Mouse (Mus musculus): ENCODE results near the gene Lrrc4c. TPM values are rescaled to one million over a fixed set of nuclear protein-coding genes. Genes with fewer than 3 reads are reported as not detected.

Gene Lrrc4c
- polyA plus RNA-seq, 1 experiment from 2014 or later, result 7.6 TPM

GRCm38 (mm10) chr2:97544673-97545071 is 1226.7 kb downstream of the Lrrc4c start:
- H3K4me2 ChIP-seq (replicated peaks; ENCODE audit: low read depth, low read length), result no peak overlapping the region
- no peaks in the 10 kb centered on the region for H3K27me3 ChIP-seq (ENCODE audit: control insufficient read depth, insufficient read depth, low read length)
- H3K27ac ChIP-seq (ENCODE audit: low read length), result no peak overlapping the region
- H3K36me3 ChIP-seq (ENCODE audit: control insufficient read depth, insufficient read depth, low read length), result no peaks in the 10 kb centered on the region
- no peak for ATAC-seq (ENCODE audit: insufficient number of reproducible peaks, insufficient read depth, low FRiP score, low read depth)
- H3K9ac ChIP-seq (replicated peaks; ENCODE audit: low read depth, low read length), result no peak overlapping the region
- H3K4me1 ChIP-seq (ENCODE audit: control insufficient read depth, insufficient read depth, low read length), result no peaks in the 10 kb centered on the region
- no peak overlapping the region for H3K4me3 ChIP-seq (ENCODE audit: low read depth, low read length)
- H3K9me3 ChIP-seq (ENCODE audit: control insufficient read depth, low read depth, low read length), result no peaks in the 10 kb centered on the region

- no peaks in the 10 kb centered on the region for H3K36me3 ChIP-seq (ENCODE audit: control insufficient read depth, insufficient read depth, low read length)
- 78% methylated on average over 1 of the region's 1 CpGs for WGBS
- H3K27me3 ChIP-seq (ENCODE audit: control insufficient read depth, insufficient read depth, low read length), result no peaks in the 10 kb centered on the region
- H3K9ac ChIP-seq (replicated peaks; ENCODE audit: low read depth, low read length), result no peak overlapping the region
- no peak overlapping the region for H3K4me3 ChIP-seq (ENCODE audit: low read depth, low read length)
- H3K27ac ChIP-seq (ENCODE audit: low read length), result no peak overlapping the region
- no peaks in the 10 kb centered on the region for H3K4me1 ChIP-seq (ENCODE audit: control insufficient read depth, insufficient read depth, low read length)
- ATAC-seq (ENCODE audit: insufficient number of reproducible peaks, insufficient read depth, low FRiP score, low read depth), result no peak
- no peak overlapping the region for H3K4me2 ChIP-seq (replicated peaks; ENCODE audit: low read depth, low read length)
- no peaks in the 10 kb centered on the region for H3K9me3 ChIP-seq (ENCODE audit: control insufficient read depth, low read depth, low read length)
These were observed 1228.0 kb downstream of the Lrrc4c start for GRCm38 (mm10) chr2:97545946-97546345.

GRCm38 (mm10) chr2:97564509-97564908 is 1246.5 kb downstream of the Lrrc4c start:
- Histone ChIP-seq H3K9me3 (ENCODE audit: control insufficient read depth, low read depth, low read length) (no peaks in the 10 kb centered on the region), H3K27ac (ENCODE audit: low read length) (no peak overlapping the region), H3K9ac (replicated peaks; ENCODE audit: low read depth, low read length) (no peak overlapping the region), H3K4me3 (ENCODE audit: low read depth, low read length) (no peak overlapping the region), H3K27me3 (ENCODE audit: control insufficient read depth, insufficient read depth, low read length) (no peaks in the 10 kb centered on the region), H3K4me2 (replicated peaks; ENCODE audit: low read depth, low read length) (no peak overlapping the region), H3K36me3 (ENCODE audit: control insufficient read depth, insufficient read depth, low read length) (no peaks in the 10 kb centered on the region), H3K4me1 (ENCODE audit: control insufficient read depth, insufficient read depth, low read length) (no peaks in the 10 kb centered on the region)
- 41% methylated on average over 2 of the region's 2 CpGs for WGBS
- no peak for ATAC-seq (ENCODE audit: insufficient number of reproducible peaks, insufficient read depth, low FRiP score, low read depth)

GRCm38 (mm10) chr2:97568954-97569353 is 1251.0 kb downstream of the Lrrc4c start:
- no peak overlapping the region for H3K4me2 ChIP-seq (replicated peaks; ENCODE audit: low read depth, low read length)
- no peak overlapping the region for H3K27ac ChIP-seq (ENCODE audit: low read length)
- no peaks in the 10 kb centered on the region for H3K9me3 ChIP-seq (ENCODE audit: control insufficient read depth, low read depth, low read length)
- 91% methylated on average over 2 of the region's 2 CpGs for WGBS
- no peaks in the 10 kb centered on the region for H3K27me3 ChIP-seq (ENCODE audit: control insufficient read depth, insufficient read depth, low read length)
- no peak overlapping the region for H3K4me3 ChIP-seq (ENCODE audit: low read depth, low read length)
- no peak for ATAC-seq (ENCODE audit: insufficient number of reproducible peaks, insufficient read depth, low FRiP score, low read depth)
- H3K4me1 ChIP-seq (ENCODE audit: control insufficient read depth, insufficient read depth, low read length), result no peaks in the 10 kb centered on the region
- no peaks in the 10 kb centered on the region for H3K36me3 ChIP-seq (ENCODE audit: control insufficient read depth, insufficient read depth, low read length)
- H3K9ac ChIP-seq (replicated peaks; ENCODE audit: low read depth, low read length), result no peak overlapping the region

- H3K4me1 ChIP-seq (ENCODE audit: control insufficient read depth, insufficient read depth, low read length), result no peaks in the 10 kb centered on the region
- no peaks in the 10 kb centered on the region for H3K9me3 ChIP-seq (ENCODE audit: control insufficient read depth, low read depth, low read length)
- H3K27ac ChIP-seq (ENCODE audit: low read length), result no peak overlapping the region
- H3K9ac ChIP-seq (replicated peaks; ENCODE audit: low read depth, low read length), result no peak overlapping the region
- ATAC-seq (ENCODE audit: insufficient number of reproducible peaks, insufficient read depth, low FRiP score, low read depth), result no peak
- H3K36me3 ChIP-seq (ENCODE audit: control insufficient read depth, insufficient read depth, low read length), result no peaks in the 10 kb centered on the region
- no peak overlapping the region for H3K4me3 ChIP-seq (ENCODE audit: low read depth, low read length)
- no peaks in the 10 kb centered on the region for H3K27me3 ChIP-seq (ENCODE audit: control insufficient read depth, insufficient read depth, low read length)
- H3K4me2 ChIP-seq (replicated peaks; ENCODE audit: low read depth, low read length), result no peak overlapping the region
These were observed 1257.0 kb downstream of the Lrrc4c start for GRCm38 (mm10) chr2:97574921-97575320.

GRCm38 (mm10) chr2:97581132-97581531 is 1263.2 kb downstream of the Lrrc4c start:
- no peak overlapping the region for H3K4me2 ChIP-seq (replicated peaks; ENCODE audit: low read depth, low read length)
- H3K9me3 ChIP-seq (ENCODE audit: control insufficient read depth, low read depth, low read length), result no peaks in the 10 kb centered on the region
- 80% methylated on average over 2 of the region's 2 CpGs for WGBS
- no peak overlapping the region for H3K27ac ChIP-seq (ENCODE audit: low read length)
- H3K4me3 ChIP-seq (ENCODE audit: low read depth, low read length), result no peak overlapping the region
- ATAC-seq (ENCODE audit: insufficient number of reproducible peaks, insufficient read depth, low FRiP score, low read depth), result no peak
- no peak overlapping the region for H3K9ac ChIP-seq (replicated peaks; ENCODE audit: low read depth, low read length)
- no peaks in the 10 kb centered on the region for H3K36me3 ChIP-seq (ENCODE audit: control insufficient read depth, insufficient read depth, low read length)
- no peaks in the 10 kb centered on the region for H3K4me1 ChIP-seq (ENCODE audit: control insufficient read depth, insufficient read depth, low read length)
- H3K27me3 ChIP-seq (ENCODE audit: control insufficient read depth, insufficient read depth, low read length), result no peaks in the 10 kb centered on the region

GRCm38 (mm10) chr2:97586322-97586721 is 1268.4 kb downstream of the Lrrc4c start:
- no peak overlapping the region for H3K9ac ChIP-seq (replicated peaks; ENCODE audit: low read depth, low read length)
- ATAC-seq (ENCODE audit: insufficient number of reproducible peaks, insufficient read depth, low FRiP score, low read depth), result no peak
- 86% methylated on average over 3 of the region's 3 CpGs for WGBS
- H3K4me2 ChIP-seq (replicated peaks; ENCODE audit: low read depth, low read length), result no peak overlapping the region
- no peaks in the 10 kb centered on the region for H3K27me3 ChIP-seq (ENCODE audit: control insufficient read depth, insufficient read depth, low read length)
- H3K4me3 ChIP-seq (ENCODE audit: low read depth, low read length), result no peak overlapping the region
- no peaks in the 10 kb centered on the region for H3K4me1 ChIP-seq (ENCODE audit: control insufficient read depth, insufficient read depth, low read length)
- no peaks in the 10 kb centered on the region for H3K36me3 ChIP-seq (ENCODE audit: control insufficient read depth, insufficient read depth, low read length)
- H3K27ac ChIP-seq (ENCODE audit: low read length), result no peak overlapping the region
- H3K9me3 ChIP-seq (ENCODE audit: control insufficient read depth, low read depth, low read length), result no peaks in the 10 kb centered on the region

- no peak for ATAC-seq (ENCODE audit: insufficient number of reproducible peaks, insufficient read depth, low FRiP score, low read depth)
- no peaks in the 10 kb centered on the region for H3K27me3 ChIP-seq (ENCODE audit: control insufficient read depth, insufficient read depth, low read length)
- no peak overlapping the region for H3K4me3 ChIP-seq (ENCODE audit: low read depth, low read length)
- no peaks in the 10 kb centered on the region for H3K36me3 ChIP-seq (ENCODE audit: control insufficient read depth, insufficient read depth, low read length)
- no peak overlapping the region for H3K27ac ChIP-seq (ENCODE audit: low read length)
- H3K4me2 ChIP-seq (replicated peaks; ENCODE audit: low read depth, low read length), result no peak overlapping the region
- 84% methylated on average over 3 of the region's 3 CpGs for WGBS
- no peaks in the 10 kb centered on the region for H3K9me3 ChIP-seq (ENCODE audit: control insufficient read depth, low read depth, low read length)
- H3K9ac ChIP-seq (replicated peaks; ENCODE audit: low read depth, low read length), result no peak overlapping the region
- no peaks in the 10 kb centered on the region for H3K4me1 ChIP-seq (ENCODE audit: control insufficient read depth, insufficient read depth, low read length)
These were observed 1272.6 kb downstream of the Lrrc4c start for GRCm38 (mm10) chr2:97590563-97590962.

GRCm38 (mm10) chr2:97604182-97604581 is 1286.2 kb downstream of the Lrrc4c start:
- H3K36me3 ChIP-seq (ENCODE audit: control insufficient read depth, insufficient read depth, low read length), result no peaks in the 10 kb centered on the region
- 61% methylated on average over 3 of the region's 3 CpGs for WGBS
- no peak overlapping the region for H3K4me2 ChIP-seq (replicated peaks; ENCODE audit: low read depth, low read length)
- H3K9me3 ChIP-seq (ENCODE audit: control insufficient read depth, low read depth, low read length), result no peaks in the 10 kb centered on the region
- no peaks in the 10 kb centered on the region for H3K4me1 ChIP-seq (ENCODE audit: control insufficient read depth, insufficient read depth, low read length)
- H3K4me3 ChIP-seq (ENCODE audit: low read depth, low read length), result no peak overlapping the region
- no peak overlapping the region for H3K27ac ChIP-seq (ENCODE audit: low read length)
- no peaks in the 10 kb centered on the region for H3K27me3 ChIP-seq (ENCODE audit: control insufficient read depth, insufficient read depth, low read length)
- ATAC-seq (ENCODE audit: insufficient number of reproducible peaks, insufficient read depth, low FRiP score, low read depth), result no peak
- H3K9ac ChIP-seq (replicated peaks; ENCODE audit: low read depth, low read length), result no peak overlapping the region

Data from stomach, embryonic 14.5 days (tissue).